Mouse (Mus musculus): ENCODE measurements at regions not wholly inside any gene's neighbourhood (a gene's known extent, or its start where the extent isn't known, plus 50 kb on each side); places are given as distances from the start of the nearest gene placed in this dataset.

- DNase-seq (ENCODE audit: low read depth) = no peak
Observed at GRCm38 (mm10) chr13:84646899-84647298, 424.8 kb downstream of the Tmem161b start.

GRCm38 (mm10) chr13:84648056-84648455, 426.0 kb downstream of the Tmem161b start:
- no peak for DNase-seq (ENCODE audit: low read depth)

GRCm38 (mm10) chr13:84663967-84664366, 441.9 kb downstream of the Tmem161b start:
- no peak for DNase-seq (ENCODE audit: low read depth)

- no peak for DNase-seq (ENCODE audit: low read depth)
Observed at GRCm38 (mm10) chr13:84680971-84681370, 458.9 kb downstream of the Tmem161b start.

GRCm38 (mm10) chr13:84685930-84686329, 463.8 kb downstream of the Tmem161b start:
- no peak for DNase-seq (ENCODE audit: low read depth)

GRCm38 (mm10) chr13:84693462-84693861, 471.4 kb downstream of the Tmem161b start:
- no peak for DNase-seq (ENCODE audit: low read depth)

GRCm38 (mm10) chr13:84698472-84699080, 476.5 kb downstream of the Tmem161b start:
- no peak for DNase-seq (ENCODE audit: low read depth)

GRCm38 (mm10) chr13:84741231-84741630, 448.0 kb upstream of the Ccnh start:
- no peak for DNase-seq (ENCODE audit: low read depth)

GRCm38 (mm10) chr13:84748331-84748730, 440.9 kb upstream of the Ccnh start:
- no peak for DNase-seq (ENCODE audit: low read depth)

GRCm38 (mm10) chr13:84749214-84749613, 440.0 kb upstream of the Ccnh start:
- peak; percentile 3 for DNase-seq (ENCODE audit: low read depth)

- no peak for DNase-seq (ENCODE audit: low read depth)
Observed at GRCm38 (mm10) chr13:84750136-84750535, 439.1 kb upstream of the Ccnh start.

GRCm38 (mm10) chr13:84751576-84752490, 437.4 kb upstream of the Ccnh start:
- DNase-seq (ENCODE audit: low read depth) = no peak

GRCm38 (mm10) chr13:84752491-84752820, 436.8 kb upstream of the Ccnh start:
- DNase-seq (ENCODE audit: low read depth) = no peak

- no peak for DNase-seq (ENCODE audit: low read depth)
Observed at GRCm38 (mm10) chr13:84753751-84754500, 435.3 kb upstream of the Ccnh start.

GRCm38 (mm10) chr13:84754821-84755725, 434.1 kb upstream of the Ccnh start:
- no peak for DNase-seq (ENCODE audit: low read depth)

GRCm38 (mm10) chr13:84756796-84757335, 432.3 kb upstream of the Ccnh start:
- DNase-seq (ENCODE audit: low read depth) = no peak

GRCm38 (mm10) chr13:84757896-84758567, 431.2 kb upstream of the Ccnh start:
- DNase-seq (ENCODE audit: low read depth) = no peak

GRCm38 (mm10) chr13:84758568-84758900, 430.7 kb upstream of the Ccnh start:
- peak; percentile 40 for DNase-seq (ENCODE audit: low read depth)

- no peak for DNase-seq (ENCODE audit: low read depth)
Observed at GRCm38 (mm10) chr13:84759061-84759460, 430.1 kb upstream of the Ccnh start.

- no peak for DNase-seq (ENCODE audit: low read depth)
Observed at GRCm38 (mm10) chr13:84760471-84760870, 428.7 kb upstream of the Ccnh start.

GRCm38 (mm10) chr13:84760978-84761377, 428.2 kb upstream of the Ccnh start:
- DNase-seq (ENCODE audit: low read depth) = no peak
